Mouse (Mus musculus) brain, embryonic 14.5 days (tissue): ENCODE measurements at regions not wholly inside any gene's neighbourhood (a gene's known extent, or its start where the extent isn't known, plus 50 kb on each side); places are given as distances from the start of the nearest gene placed in this dataset.

Experiments
- CTCF ChIP-seq: fragments of 200-500 bp; IDR thresholded peaks from 2 replicates; pipeline ENCODE4 v1.5.1; 2012; ENCODE audit warnings: inconsistent platforms, mild to moderate bottlenecking, moderate library complexity, borderline replicate concordance; ENCODE audit not compliant: insufficient read depth, insufficient read length; ENCODE audit errors: extremely low read depth
- POLR2A ChIP-seq: fragments of 200-500 bp; IDR thresholded peaks from 2 replicates; pipeline ENCODE4 v1.6.1; 2012; ENCODE audit warnings: mild to moderate bottlenecking, inconsistent platforms, borderline replicate concordance; ENCODE audit not compliant: poor library complexity, insufficient read depth, insufficient read length, severe bottlenecking; ENCODE audit errors: extremely low read depth

DNA sequence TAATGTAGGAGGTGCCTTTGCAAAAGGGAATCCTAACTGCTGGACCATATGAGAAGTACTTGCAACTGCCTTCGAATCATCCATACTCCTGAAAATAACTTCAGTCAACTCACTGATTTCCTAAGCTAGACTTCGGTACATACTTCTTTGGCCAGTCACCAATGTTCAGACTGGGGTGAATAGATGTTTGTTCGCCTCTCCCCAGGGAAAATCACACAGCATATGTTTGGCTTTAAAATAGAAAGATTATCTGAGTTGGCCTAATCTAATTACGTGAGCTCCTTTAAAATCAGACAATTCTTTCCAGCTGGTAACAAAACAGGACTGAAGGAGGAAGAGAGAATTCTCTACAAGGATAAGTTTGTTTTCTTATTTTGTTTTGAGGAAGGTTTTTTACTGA is 765.6 kb downstream of the Gm826 start:
- no peak for TF ChIP-seq POLR2A
- no peak for TF ChIP-seq CTCF
